Mouse (Mus musculus): ENCODE results near the gene Lss. TPM values are rescaled to one million over a fixed set of nuclear protein-coding genes. Genes with fewer than 3 reads are reported as not detected.

The Lss gene
- polyA plus RNA-seq, 1 experiment = 20.3 TPM

- Histone ChIP-seq H3K79me3 (ENCODE audit: low read depth) (no peaks in the 10 kb centered on the region), H3K36me3 (ENCODE audit: control insufficient read depth, insufficient read depth) (peaks cover 80% of the 10 kb centered on the region)
- TF ChIP-seq MYOG (IDR thresholded peaks at IDR 0.05; ENCODE audit: control insufficient read depth, extremely low read depth, insufficient read length) (no peak), MAX (IDR thresholded peaks at IDR 0.05) (no peak), CTCF (IDR thresholded peaks at IDR 0.05; ENCODE audit: control insufficient read depth, insufficient read depth, insufficient read length) (no peak), CEBPB (IDR thresholded peaks at IDR 0.05; ENCODE audit: low read depth) (no peak), MYOD1 (IDR thresholded peaks at IDR 0.05; ENCODE audit: control insufficient read depth, insufficient read length, low read depth) (no peak), USF1 (IDR thresholded peaks at IDR 0.05; ENCODE audit: low read depth) (no peak), FOSL1 (IDR thresholded peaks at IDR 0.05; ENCODE audit: insufficient read depth, low read length, poor library complexity, severe bottlenecking) (no peak)
Observed at GRCm38 (mm10) chr10:76541336-76542085, 10.1 kb downstream of the Lss start.

GRCm38 (mm10) chr10:76542636-76543375 lies 11.4 kb downstream of the Lss start:
- Histone ChIP-seq H3K4me3 (ENCODE audit: insufficient read depth, poor library complexity, severe bottlenecking) (no peak overlapping the region), H3ac (ENCODE audit: control insufficient read depth, insufficient read length, low read depth) (no peak overlapping the region), H3K79me3 (ENCODE audit: low read depth) (no peaks in the 10 kb centered on the region), H3K27me3 (ENCODE audit: control insufficient read depth, insufficient read depth, insufficient read length) (no peaks in the 10 kb centered on the region), H3K79me2 (ENCODE audit: control insufficient read depth, insufficient read depth) (no peaks in the 10 kb centered on the region), H3K36me3 (ENCODE audit: control insufficient read depth, insufficient read depth) (peaks cover 67% of the 10 kb centered on the region)
- TF ChIP-seq MAX (IDR thresholded peaks at IDR 0.05) (no peak), MYOD1 (IDR thresholded peaks at IDR 0.05; ENCODE audit: control insufficient read depth, insufficient read length, low read depth) (peak; percentile 2)

More at GRCm38 (mm10) chr10:76541336-76542085, 10.1 kb downstream of the Lss start:
- Histone ChIP-seq H3ac (ENCODE audit: control insufficient read depth, insufficient read length, low read depth) (no peak overlapping the region), H3K79me2 (ENCODE audit: control insufficient read depth, insufficient read depth) (no peaks in the 10 kb centered on the region), H3K27me3 (ENCODE audit: control insufficient read depth, insufficient read depth, insufficient read length) (no peaks in the 10 kb centered on the region), H3K4me3 (ENCODE audit: insufficient read depth, poor library complexity, severe bottlenecking) (no peak overlapping the region)

GRCm38 (mm10) chr10:76546566-76546965 lies 15.2 kb downstream of the Lss start:
- Histone ChIP-seq H3ac (ENCODE audit: control insufficient read depth, insufficient read length, low read depth) (no peak overlapping the region), H3K79me3 (ENCODE audit: low read depth) (no peaks in the 10 kb centered on the region), H3K27me3 (ENCODE audit: control insufficient read depth, insufficient read depth, insufficient read length) (no peaks in the 10 kb centered on the region), H3K4me3 (ENCODE audit: insufficient read depth, poor library complexity, severe bottlenecking) (no peak overlapping the region), H3K79me2 (ENCODE audit: control insufficient read depth, insufficient read depth) (no peaks in the 10 kb centered on the region), H3K36me3 (ENCODE audit: control insufficient read depth, insufficient read depth) (peaks cover 68% of the 10 kb centered on the region)
- TF ChIP-seq CTCF (IDR thresholded peaks at IDR 0.05; ENCODE audit: control insufficient read depth, insufficient read depth, insufficient read length) (no peak), MYOD1 (IDR thresholded peaks at IDR 0.05; ENCODE audit: control insufficient read depth, insufficient read length, low read depth) (no peak)

GRCm38 (mm10) chr10:76548218-76548617 lies 16.8 kb downstream of the Lss start:
- no peaks in the 10 kb centered on the region for H3K27me3 ChIP-seq (ENCODE audit: control insufficient read depth, insufficient read depth, insufficient read length)
- H3K79me3 ChIP-seq (ENCODE audit: low read depth) = no peaks in the 10 kb centered on the region
- H3ac ChIP-seq (ENCODE audit: control insufficient read depth, insufficient read length, low read depth) = no peak overlapping the region
- no peaks in the 10 kb centered on the region for H3K79me2 ChIP-seq (ENCODE audit: control insufficient read depth, insufficient read depth)
- H3K36me3 ChIP-seq (ENCODE audit: control insufficient read depth, insufficient read depth) = peaks cover 72% of the 10 kb centered on the region
- TF ChIP-seq FOSL1 (IDR thresholded peaks at IDR 0.05; ENCODE audit: insufficient read depth, low read length, poor library complexity, severe bottlenecking) (no peak), CEBPB (IDR thresholded peaks at IDR 0.05; ENCODE audit: low read depth) (no peak), MYOG (IDR thresholded peaks at IDR 0.05; ENCODE audit: control insufficient read depth, extremely low read depth, insufficient read length) (no peak), CTCF (IDR thresholded peaks at IDR 0.05; ENCODE audit: control insufficient read depth, insufficient read depth, insufficient read length) (no peak), MAX (IDR thresholded peaks at IDR 0.05) (no peak), MYOD1 (IDR thresholded peaks at IDR 0.05; ENCODE audit: control insufficient read depth, insufficient read length, low read depth) (no peak), USF1 (IDR thresholded peaks at IDR 0.05; ENCODE audit: low read depth) (no peak)
- H3K4me3 ChIP-seq (ENCODE audit: insufficient read depth, poor library complexity, severe bottlenecking) = no peak overlapping the region

GRCm38 (mm10) chr10:76550458-76550857 lies 19.1 kb downstream of the Lss start:
- Histone ChIP-seq H3K36me3 (ENCODE audit: control insufficient read depth, insufficient read depth) (peaks cover 61% of the 10 kb centered on the region), H3K27me3 (ENCODE audit: control insufficient read depth, insufficient read depth, insufficient read length) (no peaks in the 10 kb centered on the region), H3ac (ENCODE audit: control insufficient read depth, insufficient read length, low read depth) (no peak overlapping the region), H3K4me3 (ENCODE audit: insufficient read depth, poor library complexity, severe bottlenecking) (no peak overlapping the region), H3K79me2 (ENCODE audit: control insufficient read depth, insufficient read depth) (no peaks in the 10 kb centered on the region), H3K79me3 (ENCODE audit: low read depth) (no peaks in the 10 kb centered on the region)
- TF ChIP-seq FOSL1 (IDR thresholded peaks at IDR 0.05; ENCODE audit: insufficient read depth, low read length, poor library complexity, severe bottlenecking) (no peak), CTCF (IDR thresholded peaks at IDR 0.05; ENCODE audit: control insufficient read depth, insufficient read depth, insufficient read length) (no peak), USF1 (IDR thresholded peaks at IDR 0.05; ENCODE audit: low read depth) (no peak), MYOD1 (IDR thresholded peaks at IDR 0.05; ENCODE audit: control insufficient read depth, insufficient read length, low read depth) (no peak), CEBPB (IDR thresholded peaks at IDR 0.05; ENCODE audit: low read depth) (no peak), MAX (IDR thresholded peaks at IDR 0.05) (no peak), MYOG (IDR thresholded peaks at IDR 0.05; ENCODE audit: control insufficient read depth, extremely low read depth, insufficient read length) (no peak)
